Mouse (Mus musculus) hematopoietic stem cell, adult 5-6 weeks (primary cell): ENCODE results near the gene E2f8. TPM values are rescaled to one million over a fixed set of nuclear protein-coding genes. Genes with fewer than 3 reads are reported as not detected.

Experiments
- ATAC-seq, 2 experiments: fragments of 125-278 bp in 1 of 2; replicated peaks in 1 of 2; 2 replicates each; pipeline ENCODE4 v1.8.0; 2016 to 2017; ENCODE audit warnings: inconsistent platforms in 2 of 2, mild to moderate bottlenecking in 2 of 2, moderate number of reproducible peaks in 2 of 2, low read depth in 1 of 2, moderate TSS enrichment in 1 of 2; ENCODE audit not compliant: low FRiP score in 2 of 2, poor library complexity in 2 of 2, severe bottlenecking in 2 of 2, insufficient read depth in 1 of 2, low TSS enrichment in 1 of 2
- total RNA-seq: library from RNA; stranded (forward); fragments of 172-1452, 232-1000 nt; gene quantifications from 2 replicates; pipeline ENCODE4 v1.2.3, GENCODE M21; 2017

Gene E2f8
- total RNA-seq, 1 experiment from 2014 or later: 20.5 TPM

- no peak for ATAC-seq
Observed at GRCm38 (mm10) chr7:48841538-48841937, 39.9 kb downstream of the E2f8 start.

- ATAC-seq: no peak
Observed at GRCm38 (mm10) chr7:48840545-48840944, 40.9 kb downstream of the E2f8 start.

GRCm38 (mm10) chr7:48838434-48838833, 43.0 kb downstream of the E2f8 start:
- ATAC-seq: peak; percentile 60 to 63; a peak in 2 of 4 replicates

GRCm38 (mm10) chr7:48836949-48837348, 44.4 kb downstream of the E2f8 start:
- peak; percentile 76 to 85 for ATAC-seq

GRCm38 (mm10) chr7:48834989-48835626, 46.3 kb downstream of the E2f8 start:
- ATAC-seq: no peak

GRCm38 (mm10) chr7:48834371-48834970, 46.9 kb downstream of the E2f8 start:
- ATAC-seq: no peak

- ATAC-seq: peak in 1 of 2 experiments; percentile 27; a peak in 1 of 4 replicates
Observed at GRCm38 (mm10) chr7:48832735-48833134, 48.7 kb downstream of the E2f8 start.

- ATAC-seq: no peak
Observed at GRCm38 (mm10) chr7:48830395-48830794, 51.0 kb downstream of the E2f8 start.

GRCm38 (mm10) chr7:48829177-48829910, 52.1 kb downstream of the E2f8 start:
- no peak for ATAC-seq

GRCm38 (mm10) chr7:48825170-48825569, 56.2 kb downstream of the E2f8 start:
- ATAC-seq: no peak

GRCm38 (mm10) chr7:48824671-48825070, 56.7 kb downstream of the E2f8 start:
- ATAC-seq: no peak

GRCm38 (mm10) chr7:48823621-48824020, 57.8 kb downstream of the E2f8 start:
- no peak for ATAC-seq

- no peak for ATAC-seq
Observed at GRCm38 (mm10) chr7:48821654-48822053, 59.7 kb downstream of the E2f8 start.

Other genes with a start within 250 kb of the E2f8 start
- not detected in 2 replicates for gene Mrgprb3, start 237.8 kb downstream of the E2f8 start, total RNA-seq
- 46.3 TPM in 2 replicates for gene Zdhhc13, start 92.6 kb downstream of the E2f8 start, total RNA-seq
- 2.7 and 4.6 TPM in 2 replicates for gene Csrp3, start 33.6 kb downstream of the E2f8 start, total RNA-seq
- gene Nav2, start 27.1 kb upstream of the E2f8 start, total RNA-seq: 7.2 and 7.4 TPM in 2 replicates